Mouse (Mus musculus) mouse embryonic stem cell (cell line): Measurements from ENCODE around the gene R3hdm4.
"Not testable (repeated sequence)": the region's sequence is repeated elsewhere in the genome, so short reads cannot be mapped to it uniquely, and the experiment has no call there.

ENCODE experiments used
- in situ Hi-C, 2 experiments: fragments of 300-500 bp; cut with MboI; formaldehyde crosslinking; loops; 1 replicate in 1 of 2; 3 replicates in 1 of 2; pipeline ENCODE4 v1.14.3; 2019 to 2020; ENCODE audit warnings: low sequenced_read_pairs in 2 of 2, low pct_unique_long_range_greater_than_20kb in 1 of 2, mixed read lengths in 1 of 2; ENCODE audit not compliant: unreplicated experiment in 1 of 2

R3hdm4 gene

GRCm38 (mm10) chr10:79914131-79914947 is 6.7 kb downstream of the R3hdm4 start:
- in situ Hi-C loops = no loop called here

GRCm38 (mm10) chr10:79912412-79912811 is 8.6 kb downstream of the R3hdm4 start:
- in situ Hi-C loops = no loop called here

- in situ Hi-C loops = no loop called here
Observed at GRCm38 (mm10) chr10:79910556-79910955, 10.5 kb downstream of the R3hdm4 start, which contains the start of gene Gm26602. Gene Gm26602 (plus strand): TSS chr10:79910856.

- in situ Hi-C loops = no loop called here
Observed at GRCm38 (mm10) chr10:79909092-79909922, 11.7 kb downstream of the R3hdm4 start.

- in situ Hi-C loops = no loop called here
Observed at GRCm38 (mm10) chr10:79908167-79909091, 12.6 kb downstream of the R3hdm4 start, which contains the start of gene Med16. Gene Med16 (minus strand): TSS chr10:79908923.

GRCm38 (mm10) chr10:79907415-79907814 is 13.6 kb downstream of the R3hdm4 start:
- in situ Hi-C loops = no loop called here

- in situ Hi-C loops = no loop called here
Observed at GRCm38 (mm10) chr10:79906712-79907111, 14.3 kb downstream of the R3hdm4 start.

- in situ Hi-C loops = no loop called here
Observed at GRCm38 (mm10) chr10:79900951-79901410, 20.0 kb downstream of the R3hdm4 start.

- in situ Hi-C loops = no loop called here
Observed at GRCm38 (mm10) chr10:79897316-79898245, 23.4 kb downstream of the R3hdm4 start.

- in situ Hi-C loops = no loop called here
Observed at GRCm38 (mm10) chr10:79896814-79897213, 24.2 kb downstream of the R3hdm4 start.

- in situ Hi-C loops = no loop called here
Observed at GRCm38 (mm10) chr10:79896306-79896705, 24.7 kb downstream of the R3hdm4 start.

GRCm38 (mm10) chr10:79892451-79893118 is 28.4 kb downstream of the R3hdm4 start:
- in situ Hi-C loops = not testable (repeated sequence)

GRCm38 (mm10) chr10:79890670-79891069 is 30.3 kb downstream of the R3hdm4 start, which contains the start of gene Cfd:
Gene Cfd (plus strand): TSS chr10:79890853.
- in situ Hi-C loops = no loop called here

- in situ Hi-C loops = no loop called here
Observed at GRCm38 (mm10) chr10:79889386-79889785, 31.6 kb downstream of the R3hdm4 start.

- in situ Hi-C loops = no loop called here
Observed at GRCm38 (mm10) chr10:79886611-79887010, 34.4 kb downstream of the R3hdm4 start.

- in situ Hi-C loops = no loop called here
Observed at GRCm38 (mm10) chr10:79886054-79886453, 35.0 kb downstream of the R3hdm4 start, which contains the start of gene Elane. Gene Elane (plus strand): TSS chr10:79886247.

GRCm38 (mm10) chr10:79884938-79885337 is 36.1 kb downstream of the R3hdm4 start:
- in situ Hi-C loops = loop anchor here in 1 of 2 experiments (5.0 kb wide), 2 partner anchors 42 to 53 kb away; partner anchors contain the start of gene Arid3a
